Mouse (Mus musculus): Measurements from ENCODE around the gene Gm973. TPM values are rescaled to one million over a fixed set of nuclear protein-coding genes. Genes with fewer than 3 reads are reported as not detected.

Gene Gm973
- total RNA-seq, 4 experiments from 2014 or later, result 0.16 to 0.53 TPM; not detected in 2

DNA sequence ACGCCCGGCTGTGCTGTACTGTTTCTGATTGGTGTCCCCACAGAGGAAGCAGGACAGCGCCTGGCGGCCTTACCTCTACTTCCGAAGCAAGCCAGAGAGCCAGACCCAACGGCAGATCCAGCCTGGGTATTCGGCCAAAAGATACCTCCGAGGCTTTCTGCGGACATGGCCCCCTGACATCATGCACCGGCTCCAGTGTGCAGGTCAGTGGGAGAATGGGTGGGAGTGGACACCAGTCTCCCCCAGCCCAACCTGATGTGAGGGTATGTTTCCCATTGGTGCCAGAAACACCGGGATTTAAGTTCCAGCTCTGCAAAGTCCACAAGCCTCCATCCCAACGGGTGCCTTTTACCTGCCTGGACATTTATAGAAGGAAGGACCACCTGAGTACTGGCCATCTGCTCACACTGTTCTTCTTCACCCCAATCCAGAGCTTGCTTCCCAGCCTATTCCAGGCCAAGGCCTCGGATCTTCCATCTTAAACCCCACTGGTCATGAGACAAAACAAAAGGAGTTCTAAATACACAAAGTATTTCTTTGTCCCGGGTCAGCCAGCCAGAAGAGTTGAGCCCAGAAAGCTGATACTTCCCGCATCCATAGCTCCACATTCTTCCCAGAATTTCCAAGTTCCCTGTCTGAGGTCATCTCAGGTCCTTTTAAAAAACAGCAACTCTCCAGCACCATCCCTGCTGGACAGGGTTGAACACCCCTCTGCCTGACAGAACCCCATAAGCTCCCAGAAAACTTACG is 25.4 kb downstream of the Gm973 start:
- DNase-seq (ENCODE audit: low spot score), result no peak

DNA sequence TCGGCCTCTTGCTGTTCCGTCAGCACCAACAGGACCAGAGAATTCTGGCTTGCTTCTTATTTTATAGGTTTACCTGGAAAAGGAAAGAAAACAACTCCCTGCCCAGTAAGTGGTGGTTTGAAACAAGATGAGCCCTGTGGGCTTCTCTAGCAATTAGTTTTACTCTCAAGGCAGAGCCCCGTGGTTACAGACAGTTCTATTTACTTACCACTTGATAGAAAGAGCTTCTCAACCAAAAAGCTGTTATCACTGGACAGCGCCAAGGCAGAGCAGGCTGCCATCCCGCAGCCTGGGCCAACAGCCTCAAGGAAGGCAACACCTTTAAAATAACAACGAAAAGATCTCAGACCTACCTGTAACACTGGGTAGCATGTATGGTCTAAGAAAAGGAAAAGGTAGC is 26.2 kb downstream of the Gm973 start:
- DNase-seq (ENCODE audit: low spot score), result no peak

DNA sequence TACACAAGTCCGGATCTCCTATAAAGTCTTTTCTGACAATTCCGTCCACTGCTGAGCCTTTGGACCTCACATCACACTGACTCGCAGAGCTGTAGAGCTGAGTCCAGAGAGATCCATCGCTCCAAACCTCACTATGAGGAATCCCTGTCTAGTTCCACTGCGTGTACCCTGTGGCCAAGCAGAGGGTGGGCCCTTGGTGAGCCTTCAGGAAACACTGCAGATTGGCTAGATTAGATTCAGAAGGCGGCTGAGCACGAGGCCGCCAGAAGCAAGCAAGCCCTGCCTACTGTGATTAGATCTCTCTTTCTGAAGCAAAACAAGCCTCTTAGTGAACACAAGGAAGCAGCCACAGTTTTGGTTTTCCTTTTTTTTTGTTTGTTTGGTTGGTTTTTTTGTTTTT is 27.8 kb downstream of the Gm973 start:
- DNase-seq (ENCODE audit: low spot score), result no peak

DNA sequence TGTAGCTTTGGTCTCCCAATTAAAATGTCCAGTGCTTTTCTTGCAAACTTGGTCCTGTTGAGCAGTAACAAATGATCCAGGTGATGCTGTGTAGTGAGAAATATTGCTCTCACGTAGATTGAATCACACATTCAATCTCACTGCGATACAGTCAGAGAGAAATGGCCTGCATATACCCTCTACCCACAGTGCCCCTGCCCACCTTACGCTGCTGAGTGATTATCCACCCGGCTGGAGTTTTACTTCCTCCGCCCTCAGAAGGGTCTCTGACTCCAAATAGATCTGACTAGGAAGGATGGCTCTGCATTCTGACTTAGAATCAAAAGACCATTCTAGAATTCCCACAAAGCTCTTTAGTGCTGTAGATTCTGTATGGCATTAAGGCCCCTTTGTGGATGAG is 32.4 kb downstream of the Gm973 start:
- DNase-seq (ENCODE audit: low spot score), result no peak

DNA sequence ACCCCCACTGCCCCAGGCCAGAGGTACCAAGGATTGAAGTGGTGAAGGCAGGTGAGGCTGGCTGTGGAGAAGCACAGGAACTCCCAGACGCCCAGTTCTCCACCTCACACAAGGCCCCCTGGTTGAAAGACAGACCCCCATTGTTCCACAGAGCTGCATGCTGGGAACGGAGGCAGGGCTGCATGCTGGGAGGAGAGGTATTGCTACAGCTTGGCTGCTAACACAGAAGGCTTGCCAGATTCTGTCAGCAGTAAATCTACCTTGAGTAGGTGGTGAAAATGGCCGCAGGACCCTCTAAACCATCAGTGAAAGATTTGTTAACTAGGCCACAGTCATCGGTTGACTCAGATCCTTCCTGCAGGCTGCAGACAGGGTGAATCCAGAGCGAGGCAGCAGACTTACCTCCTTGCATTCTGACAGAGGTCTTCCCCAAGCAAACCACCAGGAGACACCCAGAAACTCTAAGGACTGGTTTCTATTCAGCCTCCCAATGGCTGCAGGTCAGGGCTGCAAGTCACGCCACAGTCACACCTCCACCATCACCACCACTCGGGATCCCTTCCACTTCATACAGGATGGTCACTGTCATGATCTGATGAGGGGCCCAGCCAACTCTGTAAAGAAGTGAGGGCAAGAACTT is 33.1 kb downstream of the Gm973 start:
- no peak for DNase-seq (ENCODE audit: low spot score)

DNA sequence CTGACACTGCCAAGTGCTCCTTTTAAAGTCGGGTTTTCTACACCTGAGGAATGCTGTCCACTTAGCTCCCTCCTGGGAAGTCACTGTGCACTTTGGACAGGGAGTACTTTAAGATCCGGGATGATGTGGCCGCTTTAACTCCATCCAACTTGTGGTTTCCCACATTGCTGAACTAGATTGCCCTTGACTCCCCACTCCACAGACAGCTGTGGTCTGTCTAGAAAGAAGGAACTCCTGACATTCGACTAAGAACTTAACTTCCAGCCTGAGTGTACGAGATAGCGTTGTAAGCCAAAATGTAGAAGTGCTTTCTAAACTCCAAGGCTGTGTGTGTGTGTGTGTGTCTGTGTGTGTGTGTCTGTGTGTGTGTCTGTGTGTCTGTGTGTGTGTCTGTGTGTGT is 34.2 kb downstream of the Gm973 start:
- peak; percentile 30 for DNase-seq (ENCODE audit: low spot score)

DNA sequence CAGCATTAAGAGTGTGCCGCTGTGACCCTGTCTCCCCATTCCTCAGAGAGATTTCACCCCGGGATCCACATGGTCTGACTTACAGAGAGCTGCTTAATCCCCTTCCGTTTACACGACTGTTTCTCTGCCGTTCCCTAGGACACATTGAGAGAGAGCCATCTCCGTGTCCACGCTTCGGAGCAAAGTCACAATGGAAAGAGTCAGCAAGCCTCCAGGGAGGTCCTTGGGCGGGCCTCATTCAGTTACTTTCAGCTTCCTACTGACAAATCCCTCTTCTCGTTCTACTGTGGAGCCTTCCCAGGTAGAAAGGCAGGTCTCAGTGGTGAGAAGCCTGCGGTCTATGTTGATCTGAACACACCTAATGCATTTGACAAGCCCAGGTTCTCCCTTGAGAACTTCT is 34.9 kb downstream of the Gm973 start:
- DNase-seq (ENCODE audit: low spot score), result no peak

DNA sequence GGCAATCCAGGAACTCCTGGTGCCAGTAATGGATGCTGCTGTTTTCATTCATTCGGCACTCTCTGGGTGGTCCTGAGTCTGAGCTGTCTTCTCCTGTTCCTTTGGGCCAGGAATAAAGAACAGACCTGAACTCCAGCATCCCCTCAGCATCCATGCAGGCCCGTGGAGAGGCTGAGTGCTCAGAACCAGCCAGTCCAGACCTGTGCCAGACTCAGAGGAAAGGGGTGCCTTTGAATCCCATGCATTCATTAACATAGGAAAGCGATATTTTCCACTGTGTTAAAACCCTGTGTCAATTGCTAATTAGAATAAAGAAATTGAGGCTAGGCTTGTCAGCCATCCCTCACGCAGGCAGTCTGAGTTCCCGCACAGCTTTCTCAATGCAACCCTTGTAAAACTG is 37.6 kb downstream of the Gm973 start:
- no peak for DNase-seq (ENCODE audit: low spot score)

DNA sequence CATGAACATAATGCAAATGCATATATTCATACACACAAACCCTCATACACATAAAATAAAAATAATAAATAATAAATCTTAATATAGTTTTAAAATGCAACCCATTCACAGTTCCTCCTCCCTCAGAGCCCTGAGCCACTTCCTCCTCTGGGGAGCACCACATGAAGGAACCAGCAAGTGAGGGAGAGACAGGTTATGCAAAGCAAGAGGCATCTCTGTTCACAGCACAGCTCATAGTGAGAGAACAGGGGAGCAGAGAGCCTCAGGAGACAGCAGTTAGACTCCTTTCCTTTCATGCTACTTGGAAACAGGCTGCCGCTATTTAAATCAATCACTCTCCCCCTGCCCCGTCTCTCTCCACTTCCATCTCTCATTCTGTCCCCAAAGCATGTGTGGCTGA is 47.5 kb downstream of the Gm973 start:
- DNase-seq (ENCODE audit: low spot score), result no peak

DNA sequence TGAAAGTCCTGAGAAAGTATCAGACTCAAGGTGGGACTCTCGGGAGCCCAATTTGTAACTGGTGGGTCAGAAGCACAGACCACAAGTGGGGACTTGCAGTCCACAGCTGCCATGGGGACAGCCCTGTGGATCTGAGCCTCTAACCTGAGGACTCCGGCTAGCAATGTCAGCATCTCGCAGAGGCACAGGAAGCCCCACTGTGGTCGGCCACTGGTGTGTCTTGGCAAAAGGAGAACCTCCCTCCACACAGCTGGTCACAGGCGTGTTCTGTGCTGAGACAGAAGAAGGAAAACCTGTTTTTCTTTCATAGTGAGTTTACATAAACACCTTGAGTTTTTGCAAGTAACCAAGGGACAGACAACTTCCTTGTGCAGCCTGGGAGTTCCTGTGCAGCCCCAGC is 49.7 kb downstream of the Gm973 start:
- DNase-seq (ENCODE audit: low spot score), result no peak

DNA sequence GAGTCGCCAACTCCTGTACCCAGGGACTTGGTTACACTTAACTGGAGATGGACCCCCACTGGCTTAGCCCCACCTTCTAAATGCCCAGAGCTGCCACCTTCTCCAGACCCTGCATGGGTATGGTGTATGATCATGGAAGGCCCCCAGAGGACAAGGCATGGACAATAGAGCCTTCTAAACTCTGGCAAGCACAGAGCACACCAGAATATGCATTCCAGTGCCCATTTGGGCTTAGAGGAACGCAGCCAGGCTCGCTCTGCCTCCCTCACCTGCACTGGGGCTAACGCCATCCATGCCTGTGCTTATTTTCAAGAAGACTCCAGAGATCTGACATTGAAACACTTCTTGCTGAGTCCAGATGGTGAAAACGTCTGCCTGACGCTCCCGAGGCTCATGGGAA is 50.2 kb downstream of the Gm973 start:
- no peak for DNase-seq (ENCODE audit: low spot score)

DNA sequence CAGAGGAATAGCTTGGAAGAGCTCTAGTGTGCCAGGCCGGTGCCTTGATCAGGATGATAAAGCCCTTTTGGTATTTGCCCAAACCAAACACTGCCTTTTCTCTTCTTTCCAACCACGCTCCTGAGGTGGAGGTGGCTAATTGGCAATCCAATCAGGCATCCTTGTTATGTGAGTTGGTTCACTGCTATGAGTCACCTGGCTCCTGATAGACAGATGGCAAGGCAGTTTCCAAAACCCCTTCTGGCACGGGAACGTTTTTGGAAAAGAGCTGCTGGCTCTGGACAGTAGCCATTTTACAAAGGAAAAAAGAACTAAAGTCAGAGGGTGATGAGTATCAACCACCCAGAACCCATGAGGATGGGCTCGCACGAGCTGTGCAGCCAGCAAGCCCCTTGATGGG is 50.9 kb downstream of the Gm973 start:
- no peak for DNase-seq (ENCODE audit: low spot score)

DNA sequence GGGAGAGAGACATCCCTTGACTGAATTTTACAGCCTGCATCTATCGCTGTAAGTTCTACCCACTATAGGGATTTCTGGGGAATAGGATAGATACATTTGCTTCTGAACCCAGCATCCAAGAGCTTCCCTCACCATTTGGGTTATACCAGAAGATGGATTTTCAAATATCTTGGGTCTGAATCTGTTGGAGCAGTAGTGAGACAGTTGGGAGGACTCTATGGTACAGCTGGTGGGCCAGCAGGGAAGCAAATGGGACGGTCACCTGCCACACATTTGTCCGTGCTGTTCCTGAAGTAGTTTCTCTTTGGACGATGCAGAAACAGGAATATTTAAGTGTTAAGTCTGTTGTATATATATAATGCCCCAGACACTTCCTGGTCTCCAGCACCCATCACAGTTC is 51.5 kb downstream of the Gm973 start:
- DNase-seq (ENCODE audit: low spot score), result no peak

DNA sequence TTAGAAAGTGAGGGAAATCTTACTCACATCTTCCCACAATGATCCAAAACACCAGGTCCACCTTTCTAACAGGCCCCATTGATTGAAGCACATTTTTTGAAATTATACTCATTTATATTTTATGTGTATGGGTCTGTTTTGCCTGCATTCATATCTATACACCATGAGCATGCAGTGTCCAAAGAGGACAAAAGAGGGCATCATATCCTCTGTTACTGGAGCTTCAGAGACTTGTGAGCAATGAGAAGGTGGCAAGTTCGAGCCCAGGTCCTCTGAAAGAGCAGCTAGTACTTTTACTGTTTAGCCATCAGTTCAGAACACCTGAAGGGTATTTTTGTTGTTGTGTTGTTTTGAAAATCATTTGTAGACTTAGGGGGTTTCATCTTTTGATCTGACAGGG is 52.2 kb downstream of the Gm973 start:
- no peak for DNase-seq (ENCODE audit: low spot score)

DNA sequence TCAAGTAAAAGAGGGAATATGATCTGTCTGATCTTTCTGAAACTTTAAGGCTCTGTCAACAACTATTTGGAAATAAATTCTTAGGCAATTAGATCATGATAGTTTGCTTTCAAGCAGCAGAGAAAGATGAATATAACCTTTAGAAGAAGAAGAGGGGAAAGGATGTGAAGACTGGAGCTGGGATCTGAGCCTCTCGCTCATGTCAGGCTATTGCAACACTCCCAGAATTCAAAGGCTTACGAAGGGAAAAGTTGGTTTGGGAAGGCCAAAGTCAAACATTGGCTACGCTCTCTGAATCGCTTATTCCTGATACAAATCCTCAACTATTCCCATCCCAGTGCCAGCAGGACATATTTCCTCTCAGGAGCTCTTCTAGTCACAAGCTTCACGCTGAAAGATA is 53.2 kb downstream of the Gm973 start:
- no peak for DNase-seq (ENCODE audit: low spot score)

DNA sequence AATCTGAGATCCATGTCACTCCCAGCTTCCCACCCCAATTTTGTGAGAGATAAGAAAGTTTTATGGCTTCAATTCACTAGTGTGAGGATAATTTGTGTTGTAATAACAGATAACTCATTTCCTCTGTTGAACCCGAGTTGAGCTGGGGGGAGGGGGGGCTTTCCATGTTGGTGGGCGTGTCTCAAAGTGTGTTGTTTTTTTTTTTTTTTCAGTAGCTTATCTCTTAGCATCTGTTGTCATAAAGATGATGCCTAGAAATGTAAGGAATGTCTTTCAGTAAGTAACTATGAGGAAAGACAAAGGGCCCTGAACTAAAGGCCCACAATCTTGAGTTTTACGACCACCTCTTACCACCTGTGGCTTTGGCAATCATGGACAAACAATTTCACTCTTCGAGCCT is 54.7 kb downstream of the Gm973 start:
- DNase-seq (ENCODE audit: low spot score), result no peak

DNA sequence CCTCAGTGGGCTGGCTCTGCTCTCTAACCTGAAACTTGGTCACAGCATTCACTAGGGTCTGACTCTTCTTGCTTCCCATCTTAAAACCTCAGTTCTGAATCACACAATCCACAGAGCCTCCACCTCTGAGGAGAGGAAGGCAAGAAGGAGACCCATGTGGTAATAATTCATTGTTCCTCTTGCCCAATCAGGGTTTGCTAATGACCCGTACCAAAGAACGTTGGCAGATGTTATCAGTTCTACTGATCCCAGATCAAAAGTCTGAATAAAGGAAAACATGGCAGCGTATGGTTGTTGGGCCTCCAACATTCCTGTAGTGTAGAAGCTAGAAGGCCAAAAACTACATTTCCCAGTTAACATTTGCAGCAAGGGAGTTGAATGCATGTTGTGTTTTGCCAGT is 55.4 kb downstream of the Gm973 start:
- DNase-seq (ENCODE audit: low spot score), result no peak

DNA sequence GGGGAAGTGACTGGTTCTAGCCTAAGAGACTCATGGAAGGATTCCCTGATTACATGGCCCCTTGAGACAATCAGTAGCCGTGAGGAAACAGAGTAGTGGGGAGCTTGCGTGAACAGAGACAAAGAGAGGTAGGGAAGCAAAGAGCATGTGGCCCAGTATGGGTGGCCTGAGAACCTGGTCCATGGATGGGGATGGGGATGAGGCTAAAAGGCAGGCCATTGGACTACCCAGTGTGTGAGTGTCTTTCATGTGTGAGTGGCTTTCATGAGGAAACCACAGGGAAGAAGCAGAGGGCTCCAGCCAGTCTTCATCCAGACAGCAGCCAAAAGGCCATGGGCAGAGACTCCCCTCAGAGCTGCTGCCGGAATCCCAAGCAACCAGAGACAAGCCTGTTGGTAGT is 57.8 kb downstream of the Gm973 start:
- no peak for DNase-seq (ENCODE audit: low spot score)

DNA sequence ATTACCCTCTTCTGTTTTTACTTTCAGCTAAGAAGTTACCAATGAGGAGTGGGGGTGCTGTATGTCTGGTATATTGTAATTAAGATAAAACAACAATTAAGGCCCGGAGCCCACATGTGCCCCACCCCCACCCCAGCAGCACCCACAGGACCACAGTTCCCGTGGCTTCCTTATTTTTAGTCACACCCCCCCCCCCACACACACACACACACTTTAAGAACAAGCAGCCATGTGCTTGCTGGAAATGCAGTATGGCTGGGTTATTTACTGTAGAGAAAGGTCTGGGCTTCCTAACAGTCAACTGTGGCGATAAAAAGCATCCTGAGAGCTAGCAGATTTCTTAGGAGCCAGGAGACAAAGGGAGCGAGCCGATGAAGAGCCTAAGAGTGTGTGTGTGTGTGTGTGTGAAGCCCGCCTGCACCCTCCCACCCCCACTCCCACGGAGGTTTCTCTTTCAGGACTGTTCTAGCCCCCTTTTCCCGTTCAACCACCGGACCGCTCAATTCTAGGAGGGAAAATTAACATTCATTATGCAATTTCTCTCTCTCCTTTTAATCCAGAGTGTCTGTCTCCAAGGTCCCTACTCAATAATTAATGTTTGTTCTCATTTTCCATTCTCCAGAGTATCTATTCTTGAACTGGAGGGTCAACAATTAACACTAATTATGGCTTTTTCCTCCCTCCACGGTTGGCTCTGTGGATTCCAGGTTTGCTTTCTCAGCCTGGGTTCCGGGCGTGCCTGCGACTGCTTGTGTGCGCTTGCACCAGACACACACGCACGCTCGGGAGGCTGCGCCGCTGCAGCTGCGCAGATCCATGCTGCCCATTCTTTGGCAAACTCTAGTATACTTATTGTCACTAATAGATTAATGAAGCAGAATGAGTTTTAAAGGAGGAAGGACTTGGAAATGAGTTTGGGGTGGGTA is 58.5 kb downstream of the Gm973 start:
- no peak for DNase-seq (ENCODE audit: low spot score)

DNA sequence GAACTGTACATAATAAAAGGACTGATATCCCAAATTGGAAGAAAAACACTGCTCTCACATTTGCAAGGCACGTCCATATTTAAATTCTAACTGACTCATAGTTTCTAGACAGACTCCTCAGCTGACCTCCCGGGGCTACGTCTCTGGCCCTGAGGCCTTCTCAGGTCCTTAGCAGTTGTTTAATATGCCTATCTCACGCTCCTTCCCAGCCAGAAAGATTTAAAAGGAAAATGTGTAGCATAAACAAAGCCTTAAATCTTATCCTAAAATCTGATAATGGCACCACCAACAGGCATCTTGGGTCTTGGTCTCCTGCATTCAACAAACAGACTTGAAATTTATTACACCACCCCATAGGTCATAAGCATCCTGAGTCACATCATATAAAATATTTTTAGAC is 62.7 kb downstream of the Gm973 start:
- DNase-seq (ENCODE audit: low spot score), result no peak

DNA sequence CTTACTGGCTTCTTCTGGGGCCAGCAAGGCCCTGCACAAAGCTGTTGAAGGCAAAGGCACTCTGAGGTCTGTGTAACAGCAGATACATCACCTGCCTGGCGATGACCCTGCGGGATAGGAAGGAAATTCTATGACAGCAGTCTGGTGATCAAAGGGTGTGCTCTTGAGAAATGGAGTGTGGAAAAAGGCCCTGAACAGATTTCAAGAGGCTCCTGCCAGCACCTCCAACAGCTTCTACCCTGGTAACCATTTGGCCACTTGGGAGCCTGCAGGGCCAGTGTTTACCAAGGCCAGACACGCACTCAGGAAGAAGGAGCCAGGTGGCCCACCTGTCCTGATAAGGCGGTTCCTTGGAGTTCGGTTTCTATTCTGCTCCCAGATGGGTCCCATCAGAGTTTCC is 63.3 kb downstream of the Gm973 start:
- DNase-seq (ENCODE audit: low spot score), result no peak

DNA sequence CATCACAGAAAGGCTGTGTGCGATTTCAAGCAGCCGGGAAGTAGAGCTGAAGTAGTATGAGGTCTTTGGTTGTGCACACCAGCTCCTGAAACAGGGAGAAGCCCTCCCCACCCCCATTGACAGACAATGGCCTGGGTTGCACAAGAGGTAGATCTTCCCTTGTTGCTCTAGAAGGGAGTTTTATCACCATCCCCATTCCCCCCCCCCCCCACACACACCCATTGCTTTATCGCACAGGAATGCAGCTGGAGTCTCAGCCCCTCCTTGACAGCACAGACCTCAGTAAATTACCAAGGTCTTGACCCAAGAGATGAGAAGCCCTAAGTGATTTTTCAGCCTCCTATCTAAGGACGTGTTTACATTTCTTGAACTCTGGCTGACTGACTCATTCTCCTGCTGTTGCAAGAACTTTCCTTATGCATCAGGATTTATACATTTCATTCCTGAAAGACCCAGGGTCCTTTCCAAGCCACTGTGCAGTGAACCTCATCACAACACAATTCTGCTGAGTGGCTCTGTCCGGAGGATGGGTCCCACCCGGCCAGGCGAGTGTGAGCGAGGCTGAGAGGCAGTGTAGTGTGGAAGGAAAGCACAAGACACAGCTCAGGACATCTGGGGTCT is 64.2 kb downstream of the Gm973 start:
- no peak for DNase-seq (ENCODE audit: low spot score)

Data from heart, adult 8-10 months (tissue).